Mouse (Mus musculus) lung, embryonic 16.5 days (tissue): Measurements from ENCODE around the gene Tmem239. TPM values are rescaled to one million over a fixed set of nuclear protein-coding genes. Genes with fewer than 3 reads are reported as not detected.

Source experiments
- ATAC-seq: fragments of 200-750 bp; cut with Nextera tagmentation; 2 replicates; pipeline ENCODE4 v1.8.0; 2017; ENCODE audit warnings: low read depth, mild to moderate bottlenecking, moderate library complexity
- H3K27ac ChIP-seq: fragments of 300-500 bp; sonication (generic); 2 replicates; pipeline ENCODE4 v1.5.1; 2014; ENCODE audit warnings: mild to moderate bottlenecking, control low read depth, low read length
- H3K27me3 ChIP-seq: fragments of 300-500 bp; sonication (generic); 2 replicates; pipeline ENCODE4 v1.6.1; 2014; ENCODE audit warnings: low read depth, low read length, mixed read lengths; ENCODE audit not compliant: control insufficient read depth, insufficient read depth
- H3K36me3 ChIP-seq: fragments of 300-500 bp; sonication (generic); 2 replicates; pipeline ENCODE4 v1.6.1; 2014; ENCODE audit warnings: low read length; ENCODE audit not compliant: control insufficient read depth, insufficient read depth
- H3K4me1 ChIP-seq: fragments of 300-500 bp; sonication (generic); replicated peaks from 2 replicates; pipeline ENCODE4 v1.6.1; 2014; ENCODE audit warnings: low read length, mixed read lengths; ENCODE audit not compliant: control insufficient read depth, insufficient read depth
- H3K4me2 ChIP-seq: fragments of 300-500 bp; sonication (generic); 2 replicates; pipeline ENCODE4 v1.6.1; 2014; ENCODE audit warnings: low read depth, low read length, control low read depth
- H3K4me3 ChIP-seq: fragments of 300-500 bp; sonication (generic); 2 replicates; pipeline ENCODE4 v1.5.1; 2014; ENCODE audit warnings: mild to moderate bottlenecking, low read length, control low read depth
- H3K9ac ChIP-seq: fragments of 300-500 bp; sonication (generic); 2 replicates; pipeline ENCODE4 v1.6.1; 2014; ENCODE audit warnings: low read length, control low read depth
- H3K9me3 ChIP-seq: fragments of 300-500 bp; sonication (generic); 2 replicates; pipeline ENCODE4 v1.6.1; 2016; ENCODE audit warnings: low read length; ENCODE audit not compliant: control insufficient read depth
- WGBS: fragments of 180-500 bp; shearing (Covaris S2); extraction: QIAGEN DNeasy Blood & Tissue Kit; methylation state at CpG from one replicate; pipeline ENCODE4 v1.1.7; 2014; 5-methylcytosine and 5-hydroxymethylcytosine counted together
- polyA plus RNA-seq: library from polyadenylated mRNA; unstranded; fragments of >200 nt; fragmentation: Nextera tagmentation; extraction: Ambion mirVana; gene quantifications from 2 replicates; pipeline ENCODE4 v1.2.1, GENCODE M21; 2015

The Tmem239 gene
- polyA plus RNA-seq, 1 experiment from 2014 or later, result not detected

DNA sequence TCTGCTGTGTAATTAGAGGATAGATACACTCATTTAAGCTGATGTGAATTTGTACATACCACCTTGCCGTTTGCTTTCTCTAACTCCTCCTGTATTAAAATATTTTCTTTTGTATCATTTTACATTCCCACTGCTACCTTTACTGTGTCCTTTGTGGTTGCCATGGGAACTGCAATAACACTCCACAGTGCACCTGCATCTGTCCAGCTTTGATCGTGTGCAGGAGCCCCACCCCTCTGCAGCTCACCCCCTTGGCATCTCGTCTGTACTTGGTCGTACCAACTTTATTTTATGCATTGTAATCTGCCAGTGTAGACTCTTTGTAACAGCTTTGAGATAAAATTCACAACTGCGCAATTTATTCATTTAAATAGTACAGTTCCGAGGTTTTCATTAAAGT is 22.4 kb upstream of the Tmem239 start:
- Histone ChIP-seq H3K27me3 (no peaks in the 10 kb centered on the region), H3K4me2 (no peak overlapping the region), H3K36me3 (no peaks in the 10 kb centered on the region), H3K27ac (no peak overlapping the region), H3K4me3 (no peak overlapping the region), H3K4me1 (no peaks in the 10 kb centered on the region), H3K9ac (no peak overlapping the region), H3K9me3 (no peaks in the 10 kb centered on the region)
- no peak for ATAC-seq
- WGBS, result 61% methylated on average over 6 of the region's 6 CpGs

- Histone ChIP-seq H3K9ac (no peak overlapping the region), H3K27me3 (no peaks in the 10 kb centered on the region), H3K27ac (no peak overlapping the region), H3K4me1 (no peaks in the 10 kb centered on the region), H3K4me2 (no peak overlapping the region), H3K36me3 (no peaks in the 10 kb centered on the region), H3K4me3 (no peak overlapping the region), H3K9me3 (no peaks in the 10 kb centered on the region)
- no peak for ATAC-seq
- WGBS, result 64% methylated on average over 1 of the region's 1 CpGs
These were observed 20.1 kb upstream of the Tmem239 start for GRCm38 (mm10) chr2:130386212-130386611.

GRCm38 (mm10) chr2:130388796-130389195 is 17.5 kb upstream of the Tmem239 start:
- Histone ChIP-seq H3K4me2 (no peak overlapping the region), H3K27ac (no peak overlapping the region), H3K27me3 (no peaks in the 10 kb centered on the region), H3K9ac (no peak overlapping the region), H3K4me1 (no peaks in the 10 kb centered on the region), H3K36me3 (no peaks in the 10 kb centered on the region; the same call in 1 of the 2 replicates), H3K4me3 (no peak overlapping the region), H3K9me3 (no peaks in the 10 kb centered on the region)
- no peak for ATAC-seq
- 79% methylated on average over 2 of the region's 2 CpGs for WGBS

GRCm38 (mm10) chr2:130390993-130391625 is 15.2 kb upstream of the Tmem239 start:
- H3K4me2 ChIP-seq, result no peak overlapping the region
- no peaks in the 10 kb centered on the region for H3K27me3 ChIP-seq
- H3K4me1 ChIP-seq, result no peaks in the 10 kb centered on the region; the same call in 1 of the 2 replicates
- H3K36me3 ChIP-seq, result peaks cover 2% of the 10 kb centered on the region
- no peak overlapping the region for H3K4me3 ChIP-seq
- no peaks in the 10 kb centered on the region for H3K9me3 ChIP-seq
- no peak overlapping the region for H3K27ac ChIP-seq
- no peak for ATAC-seq
- H3K9ac ChIP-seq, result no peak overlapping the region
- WGBS, result 78% methylated on average over 11 of the region's 11 CpGs

DNA sequence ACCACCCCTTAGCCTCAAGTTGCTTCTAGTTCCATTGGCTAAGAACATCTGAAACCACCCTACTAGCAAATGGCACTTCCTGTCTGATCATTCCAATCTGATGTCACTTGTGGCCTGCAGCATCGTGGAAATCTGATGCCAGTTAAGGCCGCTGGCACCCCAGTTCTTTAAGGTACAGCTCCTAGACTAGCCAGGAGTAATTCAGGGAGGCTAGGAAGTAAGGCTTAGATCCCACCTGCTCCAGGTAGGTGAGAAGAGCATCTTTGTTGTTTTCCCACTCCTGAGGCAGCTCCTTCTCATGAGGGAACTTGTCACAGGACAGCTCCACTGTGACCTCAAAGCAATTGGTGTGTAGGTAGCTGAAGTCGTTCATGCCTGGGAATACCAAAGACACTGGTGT is 13.4 kb upstream of the Tmem239 start:
- H3K27me3 ChIP-seq, result no peaks in the 10 kb centered on the region
- H3K4me2 ChIP-seq, result no peak overlapping the region
- WGBS, result 85% methylated on average over 3 of the region's 3 CpGs
- peaks cover 2% of the 10 kb centered on the region for H3K36me3 ChIP-seq
- H3K4me3 ChIP-seq, result no peak overlapping the region
- peaks cover 1% of the 10 kb centered on the region; the same call in 1 of the 2 replicates for H3K4me1 ChIP-seq
- H3K9ac ChIP-seq, result no peak overlapping the region
- H3K9me3 ChIP-seq, result no peaks in the 10 kb centered on the region
- ATAC-seq, result no peak
- H3K27ac ChIP-seq, result no peak overlapping the region

- Histone ChIP-seq H3K4me3 (no peak overlapping the region), H3K9ac (no peak overlapping the region), H3K27ac (no peak overlapping the region), H3K36me3 (peaks cover 2% of the 10 kb centered on the region), H3K4me2 (no peak overlapping the region), H3K4me1 (peaks cover 4% of the 10 kb centered on the region; the same call in 1 of the 2 replicates), H3K27me3 (no peaks in the 10 kb centered on the region), H3K9me3 (no peaks in the 10 kb centered on the region)
- ATAC-seq, result no peak
- 94% methylated on average over 10 of the region's 11 CpGs for WGBS
These were observed 10.6 kb upstream of the Tmem239 start for GRCm38 (mm10) chr2:130395696-130396095.

- Histone ChIP-seq H3K36me3 (peaks cover 2% of the 10 kb centered on the region), H3K27me3 (no peaks in the 10 kb centered on the region), H3K4me2 (peak within 1 kb of the TSS; percentile 95), H3K27ac (peak within 1 kb of the TSS; percentile 51; the same call in 1 of the 2 replicates), H3K9me3 (no peaks in the 10 kb centered on the region), H3K4me3 (peak within 1 kb of the TSS; percentile 63), H3K4me1 (peaks cover 4% of the 10 kb centered on the region; the same call in 1 of the 2 replicates), H3K9ac (peak within 1 kb of the TSS; percentile 82)
- peak; percentile 90 for ATAC-seq
- WGBS, result 2% methylated on average over 33 of the region's 53 CpGs
These were observed 8.9 kb upstream of the Tmem239 start, which contains the start of gene Cpxm1 for GRCm38 (mm10) chr2:130397186-130397985. Cpxm1 (minus strand) TSS chr2:130397574.

DNA sequence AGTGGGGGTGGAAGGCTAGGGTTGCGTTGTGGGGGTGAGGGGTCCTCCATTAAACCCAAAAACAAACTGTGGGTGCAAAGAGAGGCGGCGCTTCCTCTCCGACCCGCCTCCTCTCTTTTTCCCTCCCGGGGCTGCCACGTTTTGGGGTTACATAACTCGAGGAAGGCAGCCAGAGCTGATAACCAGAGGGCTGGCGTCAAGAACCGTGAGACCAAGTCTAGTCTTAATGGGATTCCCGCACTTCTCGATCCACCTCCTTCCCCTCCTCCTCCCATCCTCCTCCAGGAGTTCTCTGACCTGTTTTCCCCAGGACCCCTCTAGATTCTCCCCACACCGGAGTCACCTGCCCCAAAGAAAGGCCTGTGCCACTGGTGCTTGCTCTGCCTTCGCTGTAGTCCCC is 8.2 kb upstream of the Tmem239 start:
- peak overlapping the region; percentile 63 for H3K4me3 ChIP-seq
- peak; percentile 34; the same call in 1 of the 2 replicates for ATAC-seq
- peak overlapping the region; percentile 82 for H3K9ac ChIP-seq
- peaks cover 2% of the 10 kb centered on the region for H3K36me3 ChIP-seq
- peak overlapping the region; percentile 95 for H3K4me2 ChIP-seq
- H3K27me3 ChIP-seq, result no peaks in the 10 kb centered on the region
- H3K9me3 ChIP-seq, result no peaks in the 10 kb centered on the region
- H3K4me1 ChIP-seq, result peaks cover 4% of the 10 kb centered on the region; the same call in 1 of the 2 replicates
- no peak overlapping the region for H3K27ac ChIP-seq
- 10% methylated on average over 14 of the region's 14 CpGs for WGBS

DNA sequence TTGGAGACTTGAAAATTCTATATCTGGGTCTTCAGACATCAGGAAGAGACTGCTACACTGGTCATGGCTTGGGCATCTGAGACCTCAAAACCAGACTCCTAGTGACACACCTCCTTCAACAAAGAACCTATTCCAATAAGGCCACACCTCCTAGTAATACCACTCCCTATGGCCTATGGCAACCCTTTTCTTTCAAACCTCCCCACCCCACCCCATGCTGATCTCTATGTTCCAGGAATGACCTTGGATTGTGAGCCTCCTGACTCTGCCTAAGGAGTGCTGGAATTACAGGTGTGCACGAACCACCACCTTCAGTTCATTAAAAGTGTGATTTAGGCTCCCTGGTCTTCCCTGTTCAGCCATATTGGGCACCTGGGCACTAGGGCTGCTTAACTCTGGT is 6.2 kb upstream of the Tmem239 start:
- Histone ChIP-seq H3K4me2 (no peak overlapping the region), H3K9me3 (no peaks in the 10 kb centered on the region), H3K4me3 (no peak overlapping the region), H3K36me3 (no peaks in the 10 kb centered on the region), H3K27ac (no peak overlapping the region), H3K27me3 (no peaks in the 10 kb centered on the region), H3K9ac (no peak overlapping the region), H3K4me1 (peaks cover 4% of the 10 kb centered on the region; the same call in 1 of the 2 replicates)
- no peak for ATAC-seq
- WGBS, result 87% methylated on average over 1 of the region's 1 CpGs
